Mouse (Mus musculus) embryonic facial prominence, embryonic 15.5 days (tissue): Measurements from ENCODE around the gene 4933434E20Rik. TPM values are rescaled to one million over a fixed set of nuclear protein-coding genes. Genes with fewer than 3 reads are reported as not detected.

ENCODE experiments used
- ATAC-seq: fragments of 200-750 bp; cut with Nextera tagmentation; 2 replicates; pipeline ENCODE4 v1.8.0; 2017; ENCODE audit warnings: low read depth, moderate TSS enrichment; ENCODE audit not compliant: insufficient number of reproducible peaks, low FRiP score, low TSS enrichment
- H3K27ac ChIP-seq: fragments of 300-500 bp; sonication (generic); replicated peaks from 2 replicates; pipeline ENCODE4 v1.5.1; 2015; ENCODE audit warnings: mild to moderate bottlenecking, inconsistent platforms
- H3K27me3 ChIP-seq: fragments of 300-500 bp; sonication (generic); 2 replicates; pipeline ENCODE4 v1.6.1; 2015; ENCODE audit warnings: inconsistent platforms
- H3K36me3 ChIP-seq: fragments of 300-500 bp; sonication (generic); 2 replicates; pipeline ENCODE4 v1.6.1; 2015; ENCODE audit warnings: mild to moderate bottlenecking, inconsistent platforms
- H3K4me1 ChIP-seq: fragments of 300-500 bp; sonication (generic); 2 replicates; pipeline ENCODE4 v1.6.1; 2015; ENCODE audit warnings: inconsistent platforms
- H3K4me2 ChIP-seq: fragments of 300-500 bp; sonication (generic); replicated peaks from 2 replicates; pipeline ENCODE4 v1.6.1; 2015; ENCODE audit warnings: mild to moderate bottlenecking, inconsistent platforms
- H3K4me3 ChIP-seq: fragments of 300-500 bp; sonication (generic); replicated peaks from 2 replicates; pipeline ENCODE4 v1.5.1; 2015; ENCODE audit warnings: mild to moderate bottlenecking, inconsistent platforms
- H3K9ac ChIP-seq: fragments of 300-500 bp; sonication (generic); 2 replicates; pipeline ENCODE4 v1.6.1; 2015; ENCODE audit warnings: inconsistent platforms
- H3K9me3 ChIP-seq: fragments of 300-500 bp; sonication (generic); replicated peaks from 2 replicates; pipeline ENCODE4 v1.6.1; 2016; ENCODE audit warnings: inconsistent platforms
- WGBS: fragments of 180-500 bp; shearing (Covaris S2); methylation state at CpG from one replicate; pipeline ENCODE4 v1.1.7; 2015; 5-methylcytosine and 5-hydroxymethylcytosine counted together
- microRNA counts: library from miRNA; unstranded; fragments of <30 nt; microRNA quantifications from one replicate; lab custom pipeline; 2016
- microRNA-seq: library from miRNA; unstranded; fragments of <30 nt; microRNA quantifications from one replicate; pipeline ENCODE4, GENCODE M21; 2016; ENCODE audit warnings: borderline number of aligned reads
- polyA plus RNA-seq: library from polyadenylated mRNA; unstranded; fragments of >200 nt; fragmentation: Nextera tagmentation; extraction: Ambion mirVana; gene quantifications from 2 replicates; pipeline ENCODE4 v1.2.1, GENCODE M21; 2015

Gene 4933434E20Rik
- polyA plus RNA-seq, 1 experiment from 2014 or later: 149 TPM

GRCm38 (mm10) chr3:90103176-90103575 is 51.7 kb downstream of the 4933434E20Rik start:
- H3K4me1 ChIP-seq: no peaks in the 10 kb centered on the region
- H3K4me3 ChIP-seq: no peak overlapping the region
- H3K9ac ChIP-seq: no peak overlapping the region
- ATAC-seq: no peak
- no peaks in the 10 kb centered on the region for H3K27me3 ChIP-seq
- H3K4me2 ChIP-seq: no peak overlapping the region
- H3K27ac ChIP-seq: no peak overlapping the region
- 79% methylated on average over 2 of the region's 2 CpGs for WGBS
- peaks cover 21% of the 10 kb centered on the region for H3K36me3 ChIP-seq
- H3K9me3 ChIP-seq: no peaks in the 10 kb centered on the region

- Histone ChIP-seq H3K27ac (no peak within 1 kb of the TSS), H3K27me3 (no peaks in the 10 kb centered on the region), H3K4me3 (no peak within 1 kb of the TSS), H3K9me3 (no peaks in the 10 kb centered on the region), H3K9ac (no peak within 1 kb of the TSS), H3K4me1 (no peaks in the 10 kb centered on the region), H3K4me2 (no peak within 1 kb of the TSS), H3K36me3 (peaks cover 14% of the 10 kb centered on the region)
- no peak for ATAC-seq
- WGBS: 82% methylated on average over 13 of the region's 13 CpGs
Observed at GRCm38 (mm10) chr3:90103938-90104337, 52.5 kb downstream of the 4933434E20Rik start, which contains the start of gene Nup210l. Gene Nup210l (plus strand): TSS chr3:90104132.

- no peak overlapping the region for H3K4me2 ChIP-seq
- no peaks in the 10 kb centered on the region for H3K36me3 ChIP-seq
- H3K4me3 ChIP-seq: no peak overlapping the region
- H3K27me3 ChIP-seq: no peaks in the 10 kb centered on the region
- no peak for ATAC-seq
- H3K9me3 ChIP-seq: no peaks in the 10 kb centered on the region
- H3K9ac ChIP-seq: no peak overlapping the region
- H3K27ac ChIP-seq: no peak overlapping the region
- WGBS: 87% methylated on average over 2 of the region's 2 CpGs
- H3K4me1 ChIP-seq: no peaks in the 10 kb centered on the region
Observed at GRCm38 (mm10) chr3:90111706-90112105, 60.3 kb downstream of the 4933434E20Rik start.

GRCm38 (mm10) chr3:90114342-90114741 is 62.9 kb downstream of the 4933434E20Rik start:
- 82% methylated on average over 2 of the region's 2 CpGs for WGBS
- Histone ChIP-seq H3K27ac (no peak overlapping the region), H3K27me3 (no peaks in the 10 kb centered on the region), H3K36me3 (no peaks in the 10 kb centered on the region), H3K4me3 (no peak overlapping the region), H3K9me3 (no peaks in the 10 kb centered on the region), H3K9ac (no peak overlapping the region), H3K4me1 (no peaks in the 10 kb centered on the region), H3K4me2 (no peak overlapping the region)
- ATAC-seq: no peak

GRCm38 (mm10) chr3:90115526-90115925 is 64.1 kb downstream of the 4933434E20Rik start:
- Histone ChIP-seq H3K9ac (no peak overlapping the region), H3K4me2 (no peak overlapping the region), H3K27ac (no peak overlapping the region), H3K27me3 (no peaks in the 10 kb centered on the region), H3K4me1 (no peaks in the 10 kb centered on the region), H3K4me3 (no peak overlapping the region), H3K36me3 (no peaks in the 10 kb centered on the region), H3K9me3 (no peaks in the 10 kb centered on the region)
- WGBS: 65% methylated on average over 3 of the region's 3 CpGs
- ATAC-seq: no peak

MicroRNA genes within 50 kb of the gene (microRNA counts, 519-probe panel; counts per million panel counts)
- 3,102 counts per million, percentile 75 among the panel's probes with 10 or more counts for microRNA mmu-miR-190b (lab: Ali Mortazavi, UCI)

Small RNA genes within 50 kb of the gene (microRNA-seq; reads per million reads assigned to microRNA genes)
- gene Mir190b: 6.0 reads per million, percentile 23 among the genes with 10 or more reads in this experiment
- 1.0 reads per million for gene Mir7669

Other genes with a start within 250 kb of the 4933434E20Rik start
- 3.5 and 4.0 TPM in 2 replicates for gene She, start 220.3 kb upstream of the 4933434E20Rik start, polyA plus RNA-seq
- gene Il6ra, start 138.4 kb upstream of the 4933434E20Rik start, polyA plus RNA-seq: 3.4 and 3.6 TPM in 2 replicates
- 19.0 and 19.3 TPM in 2 replicates for gene Atp8b2, start 88.1 kb upstream of the 4933434E20Rik start, polyA plus RNA-seq
- gene Hax1, start 52.9 kb upstream of the 4933434E20Rik start, polyA plus RNA-seq: 145 and 152 TPM in 2 replicates
- gene Ubap2l, start 992 bp downstream of the 4933434E20Rik start, polyA plus RNA-seq: 175 and 176 TPM in 2 replicates
- gene Tpm3, start 21.0 kb downstream of the 4933434E20Rik start, polyA plus RNA-seq: 439 and 441 TPM in 2 replicates
- 0.36 and 0.42 TPM in 2 replicates for gene Nup210l, start 52.5 kb downstream of the 4933434E20Rik start, polyA plus RNA-seq
- 1,680 and 1,915 TPM in 2 replicates for gene Rps27, start 162.0 kb downstream of the 4933434E20Rik start, polyA plus RNA-seq
- 34.0 and 35.0 TPM in 2 replicates for gene Rab13, start 162.1 kb downstream of the 4933434E20Rik start, polyA plus RNA-seq
- 111 and 121 TPM in 2 replicates for gene Jtb, start 180.0 kb downstream of the 4933434E20Rik start, polyA plus RNA-seq
- 6.1 and 7.3 TPM in 2 replicates for gene Creb3l4, start 191.9 kb downstream of the 4933434E20Rik start, polyA plus RNA-seq
- gene Slc39a1, start 196.5 kb downstream of the 4933434E20Rik start, polyA plus RNA-seq: 107 and 115 TPM in 2 replicates
- gene Crtc2, start 202.5 kb downstream of the 4933434E20Rik start, polyA plus RNA-seq: 24.7 and 27.8 TPM in 2 replicates
- 4.0 and 4.5 TPM in 2 replicates for gene Dennd4b, start 213.5 kb downstream of the 4933434E20Rik start, polyA plus RNA-seq
- gene Gatad2b, start 241.5 kb downstream of the 4933434E20Rik start, polyA plus RNA-seq: 15.2 and 16.8 TPM in 2 replicates